Mouse (Mus musculus) gastrocnemius, adult 18-20 months (tissue): ENCODE results near the gene Zfp874b. TPM values are rescaled to one million over a fixed set of nuclear protein-coding genes. Genes with fewer than 3 reads are reported as not detected.

ENCODE experiments used
- total RNA-seq, 2 experiments: library from RNA; stranded (reverse); gene quantifications; 2 replicates each; pipeline ENCODE4 v1.2.3; 2021

The Zfp874b gene
- total RNA-seq, 2 experiments from 2014 or later = 14.2 to 19.2 TPM

Other genes starting within 250 kb of the Zfp874b start
- 1 to 10 TPM; 1.0 to 1.5 TPM for gene Zfp458, start 205.8 kb downstream of the Zfp874b start, total RNA-seq
- 1 to 10 TPM; 5.1 to 5.4 TPM for gene Zfp457, start 177.8 kb downstream of the Zfp874b start, total RNA-seq
- 1 to 10 TPM; 1.6 to 2.0 TPM for gene Zfp595, start 151.7 kb downstream of the Zfp874b start, total RNA-seq
- under 1 TPM; 0.78 to 0.93 TPM for gene Gm28044, start 123.7 kb downstream of the Zfp874b start, total RNA-seq
- gene Zfp953, start 123.7 kb downstream of the Zfp874b start, total RNA-seq = under 1 TPM; 0.71 to 0.73 TPM
- under 1 TPM in 1 of 2 experiments, not detected in 1; 0.47 TPM for gene Gm28041, start 108.5 kb downstream of the Zfp874b start, total RNA-seq
- under 1 TPM; 0.14 to 0.34 TPM for gene Zfp456, start 108.4 kb downstream of the Zfp874b start, total RNA-seq
- 1 to 10 TPM; 1.6 to 2.0 TPM for gene Zfp429, start 84.4 kb downstream of the Zfp874b start, total RNA-seq
- under 1 TPM; 0.27 to 0.81 TPM for gene Zfp459, start 62.8 kb downstream of the Zfp874b start, total RNA-seq
- 1 to 10 TPM; 6.6 to 8.0 TPM for gene Zfp874a, start 32.6 kb downstream of the Zfp874b start, total RNA-seq
- gene Zfp58, start 16.3 kb upstream of the Zfp874b start, total RNA-seq = 1 to 10 TPM; 3.4 to 4.2 TPM
- not detected for gene Gm26965, start 41.9 kb upstream of the Zfp874b start, total RNA-seq
- 1 to 10 TPM; 3.0 to 3.8 TPM for gene Zfp87, start 41.9 kb upstream of the Zfp874b start, total RNA-seq
- gene Zfp748, start 69.6 kb upstream of the Zfp874b start, total RNA-seq = 1 to 10 TPM; 1.6 to 1.9 TPM
- gene Zfp729b, start 125.4 kb upstream of the Zfp874b start, total RNA-seq = 1 to 10 TPM; 2.7 to 2.9 TPM
- under 1 TPM; 0.17 to 0.80 TPM for gene Gm49345, start 153.5 kb upstream of the Zfp874b start, total RNA-seq
- gene Zfp729a, start 153.5 kb upstream of the Zfp874b start, total RNA-seq = 1 to 10 TPM; 2.8 to 3.5 TPM
- gene Zfp738, start 202.8 kb upstream of the Zfp874b start, total RNA-seq = 1 to 10 TPM; 2.5 to 2.9 TPM
- 1 to 10 TPM; 4.7 to 4.9 TPM for gene Zfp65, start 244.9 kb upstream of the Zfp874b start, total RNA-seq